Mouse (Mus musculus) heart, embryonic 12.5 days (tissue): ENCODE data around the gene Bcl10. TPM values are rescaled to one million over a fixed set of nuclear protein-coding genes. Genes with fewer than 3 reads are reported as not detected.
A peak's percentile ranks its signal among the peaks of the same experiment; 100 is the strongest.
"Not testable (repeated sequence)": the region's sequence is repeated elsewhere in the genome, so short reads cannot be mapped to it uniquely, and the experiment has no call there.

ENCODE experiments used
- ATAC-seq: fragments of 200-750 bp; cut with Nextera tagmentation; 2 replicates; pipeline ENCODE4 v1.8.0; 2017; ENCODE audit warnings: moderate TSS enrichment, moderate library complexity; ENCODE audit not compliant: insufficient number of reproducible peaks, low FRiP score
- H3K27ac ChIP-seq: fragments of 300-500 bp; sonication (generic); 2 replicates; pipeline ENCODE4 v1.5.1; 2016; ENCODE audit warnings: mild to moderate bottlenecking, moderate library complexity; ENCODE audit not compliant: poor library complexity, severe bottlenecking
- H3K27me3 ChIP-seq: fragments of 300-500 bp; sonication (generic); replicated peaks from 2 replicates; pipeline ENCODE4 v1.6.1; 2016; ENCODE audit warnings: mild to moderate bottlenecking, moderate library complexity
- H3K36me3 ChIP-seq: fragments of 300-500 bp; sonication (generic); 2 replicates; pipeline ENCODE4 v1.6.1; 2016; ENCODE audit warnings: mild to moderate bottlenecking, moderate library complexity
- H3K4me1 ChIP-seq: fragments of 300-500 bp; sonication (generic); replicated peaks from 2 replicates; pipeline ENCODE4 v1.6.1; 2016; ENCODE audit warnings: mild to moderate bottlenecking
- H3K4me2 ChIP-seq: fragments of 300-500 bp; sonication (generic); 2 replicates; pipeline ENCODE4 v1.6.1; 2016; ENCODE audit warnings: mild to moderate bottlenecking, moderate library complexity
- H3K4me3 ChIP-seq: fragments of 300-500 bp; sonication (generic); 2 replicates; pipeline ENCODE4 v1.5.1; 2016; ENCODE audit warnings: mild to moderate bottlenecking
- H3K9ac ChIP-seq: fragments of 300-500 bp; sonication (generic); 2 replicates; pipeline ENCODE4 v1.6.1; 2016; ENCODE audit warnings: mild to moderate bottlenecking, moderate library complexity
- H3K9me3 ChIP-seq: fragments of 300-500 bp; sonication (generic); replicated peaks from 2 replicates; pipeline ENCODE4 v1.6.1; 2016; ENCODE audit warnings: mild to moderate bottlenecking, moderate library complexity
- WGBS: fragments of 180-500 bp; shearing (Covaris S2); methylation state at CpG from one replicate; pipeline ENCODE4 v1.1.7; 2016; 5-methylcytosine and 5-hydroxymethylcytosine counted together
- polyA plus RNA-seq: library from polyadenylated mRNA; unstranded; fragments of >200 nt; fragmentation: Nextera tagmentation; extraction: Ambion mirVana; gene quantifications from 2 replicates; pipeline ENCODE4 v1.2.1, GENCODE M21; 2016

Gene Bcl10
- polyA plus RNA-seq, 1 experiment from 2014 or later = 43.1 TPM

DNA sequence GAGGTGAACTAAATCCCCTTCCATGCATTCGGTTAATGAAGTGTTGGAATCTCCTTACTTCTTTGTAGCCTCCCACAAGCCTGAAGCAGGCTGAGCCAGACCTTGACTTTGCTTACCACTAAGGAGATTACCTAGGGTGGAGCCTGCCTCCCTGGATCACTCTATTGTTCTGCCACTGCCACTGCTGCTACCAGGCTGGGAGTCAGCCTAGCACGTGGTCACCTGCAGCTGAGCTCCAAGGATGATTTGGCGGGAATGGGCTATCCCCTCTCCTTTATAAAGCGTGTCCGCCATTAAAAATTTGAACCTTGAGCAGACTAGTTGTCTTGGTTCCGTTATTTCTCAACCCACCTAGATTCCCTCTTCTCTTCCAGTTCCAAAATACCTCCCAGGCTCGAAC lies 8.7 kb upstream of the Bcl10 start:
- H3K9me3 ChIP-seq, H3K27me3 ChIP-seq, H3K4me2 ChIP-seq, H3K36me3 ChIP-seq, H3K9ac ChIP-seq, H3K27ac ChIP-seq, ATAC-seq, H3K4me3 ChIP-seq, H3K4me1 ChIP-seq: not testable (repeated sequence)
- WGBS = 69% methylated on average over 7 of the region's 7 CpGs

DNA sequence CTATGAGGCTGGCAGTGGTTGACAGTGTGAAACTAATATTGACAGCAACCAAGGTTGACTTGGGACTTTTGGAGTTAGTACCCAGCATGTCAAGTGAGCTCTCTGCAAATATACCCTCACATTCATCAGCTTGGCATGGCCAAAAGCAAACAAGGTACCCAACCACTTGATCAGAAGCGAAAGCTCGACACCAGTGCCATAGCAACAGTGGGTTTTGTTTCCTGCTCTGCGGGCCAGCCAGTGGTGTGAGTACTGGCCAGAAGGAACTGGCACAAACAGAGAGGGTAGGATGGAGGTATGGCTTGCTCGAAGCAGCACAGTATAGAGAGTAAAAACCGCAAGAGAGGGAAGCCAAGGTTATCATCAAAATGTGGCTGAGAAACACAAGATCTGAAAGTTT lies 6.2 kb upstream of the Bcl10 start:
- no peaks in the 10 kb centered on the region for H3K36me3 ChIP-seq
- no peak overlapping the region for H3K9ac ChIP-seq
- H3K9me3 ChIP-seq = 0 out of 2 replicates have a peak, but pooled peaks cover 3% of the 10 kb centered on the region
- no peak overlapping the region for H3K4me3 ChIP-seq
- H3K4me1 ChIP-seq = peaks cover 5% of the 10 kb centered on the region
- H3K27ac ChIP-seq = no peak overlapping the region
- 85% methylated on average over 5 of the region's 5 CpGs for WGBS
- ATAC-seq = no peak
- H3K4me2 ChIP-seq = no peak overlapping the region
- H3K27me3 ChIP-seq = no peaks in the 10 kb centered on the region

DNA sequence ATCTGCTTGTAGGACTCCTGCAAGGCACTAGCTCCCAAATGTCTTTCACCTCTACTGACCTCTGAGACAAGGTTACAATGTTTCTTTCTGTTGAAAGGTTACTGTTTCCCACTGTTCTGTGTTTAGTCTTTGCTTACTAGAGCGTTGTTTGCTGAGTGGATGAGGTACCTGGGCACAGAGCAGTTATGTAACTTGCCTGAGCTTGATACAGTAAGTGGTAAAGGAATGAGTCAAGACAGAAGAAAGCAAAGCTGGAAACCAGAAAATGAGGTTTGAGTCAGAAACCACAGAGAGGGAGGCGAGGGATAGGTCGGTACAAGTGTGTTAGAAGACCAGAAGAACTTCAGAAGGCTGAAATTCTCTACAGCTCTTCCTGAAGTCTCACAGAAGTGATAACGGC lies 5.8 kb upstream of the Bcl10 start:
- H3K27ac ChIP-seq = no peak overlapping the region
- WGBS = 54% methylated on average over 4 of the region's 4 CpGs

DNA sequence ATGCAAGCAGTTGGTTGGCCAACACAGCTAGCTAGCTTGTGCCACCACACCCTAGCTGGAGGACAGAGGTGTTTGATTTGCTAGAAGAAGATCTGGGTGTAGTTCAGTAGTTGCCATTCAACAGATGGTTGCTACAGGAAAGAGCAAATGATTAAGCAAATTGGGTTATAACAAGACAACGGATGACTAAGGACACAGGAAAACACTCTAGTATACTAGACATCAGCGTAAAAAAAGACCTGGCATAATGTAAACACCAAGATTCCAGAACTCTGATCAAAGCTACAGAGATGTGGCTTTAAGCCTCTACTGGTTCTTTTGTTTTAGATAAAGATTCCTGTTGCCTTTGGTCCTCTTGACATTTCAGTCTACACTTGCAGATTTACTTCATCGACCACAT lies 367 bp downstream of the Bcl10 start:
- H3K27ac ChIP-seq = peak overlapping the region; percentile 37; the same call in 1 of the 2 replicates
- WGBS = 49% methylated on average over 3 of the region's 3 CpGs
- peaks cover 25% of the 10 kb centered on the region for H3K4me1 ChIP-seq
- H3K4me3 ChIP-seq = no peak overlapping the region
- ATAC-seq = no peak
- H3K9me3 ChIP-seq = 0 out of 2 replicates have a peak, but pooled peaks cover 3% of the 10 kb centered on the region
- H3K27me3 ChIP-seq = no peaks in the 10 kb centered on the region
- peaks cover 7% of the 10 kb centered on the region for H3K36me3 ChIP-seq
- H3K9ac ChIP-seq = no peak overlapping the region
- H3K4me2 ChIP-seq = no peak overlapping the region

More for the DNA sequence above, 5.8 kb upstream of the Bcl10 start:
- no peak overlapping the region for H3K4me3 ChIP-seq
- no peak overlapping the region for H3K4me2 ChIP-seq
- no peaks in the 10 kb centered on the region for H3K27me3 ChIP-seq
- no peak overlapping the region for H3K9ac ChIP-seq
- peaks cover 6% of the 10 kb centered on the region for H3K4me1 ChIP-seq
- H3K9me3 ChIP-seq = 0 out of 2 replicates have a peak, but pooled peaks cover 3% of the 10 kb centered on the region
- ATAC-seq = no peak
- no peaks in the 10 kb centered on the region for H3K36me3 ChIP-seq

DNA sequence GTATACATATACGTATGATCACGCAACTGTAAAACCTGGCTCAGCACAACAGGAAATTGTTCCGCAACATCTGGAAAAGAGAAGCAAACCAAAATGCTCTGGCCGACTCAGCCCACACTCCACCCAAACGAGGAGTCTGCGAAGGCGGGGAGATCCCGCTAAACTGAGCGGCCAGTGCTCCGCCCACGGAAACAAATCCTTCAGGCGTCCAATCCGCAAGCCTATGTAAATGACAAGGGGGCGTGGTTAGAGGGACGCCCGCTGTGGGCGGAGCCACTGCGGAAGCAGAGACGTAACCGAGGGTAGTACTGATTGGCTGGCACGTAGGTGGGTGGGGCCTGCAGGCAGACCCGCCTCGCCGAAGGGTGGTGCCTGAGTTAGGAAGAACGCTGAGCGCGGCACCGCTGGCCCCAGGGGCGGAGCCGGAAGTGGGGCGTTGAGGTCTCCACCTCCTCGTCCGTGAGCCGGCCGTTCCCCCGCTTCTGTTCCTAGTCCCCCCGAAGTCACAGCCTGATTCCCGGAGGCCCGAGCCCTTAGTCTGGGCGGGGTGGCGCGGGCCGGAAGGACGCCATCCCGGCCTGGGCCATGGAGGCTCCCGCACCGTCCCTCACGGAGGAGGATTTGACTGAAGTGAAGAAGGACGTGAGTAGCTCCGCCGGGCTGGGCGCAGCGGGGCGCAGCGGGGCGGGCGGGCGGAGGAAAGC lies 1.4 kb downstream of the Bcl10 start:
- Histone ChIP-seq H3K4me1 (peaks cover 25% of the 10 kb centered on the region), H3K9me3 (no peaks in the 10 kb centered on the region), H3K4me2 (peak overlapping the region; percentile 77), H3K27ac (peak overlapping the region; percentile 92), H3K9ac (peak overlapping the region; percentile 98), H3K4me3 (peak overlapping the region; percentile 99), H3K36me3 (peaks cover 9% of the 10 kb centered on the region), H3K27me3 (no peaks in the 10 kb centered on the region)
- WGBS = under 1% methylated on average over 58 of the region's 58 CpGs
- ATAC-seq = peak; percentile 100

DNA sequence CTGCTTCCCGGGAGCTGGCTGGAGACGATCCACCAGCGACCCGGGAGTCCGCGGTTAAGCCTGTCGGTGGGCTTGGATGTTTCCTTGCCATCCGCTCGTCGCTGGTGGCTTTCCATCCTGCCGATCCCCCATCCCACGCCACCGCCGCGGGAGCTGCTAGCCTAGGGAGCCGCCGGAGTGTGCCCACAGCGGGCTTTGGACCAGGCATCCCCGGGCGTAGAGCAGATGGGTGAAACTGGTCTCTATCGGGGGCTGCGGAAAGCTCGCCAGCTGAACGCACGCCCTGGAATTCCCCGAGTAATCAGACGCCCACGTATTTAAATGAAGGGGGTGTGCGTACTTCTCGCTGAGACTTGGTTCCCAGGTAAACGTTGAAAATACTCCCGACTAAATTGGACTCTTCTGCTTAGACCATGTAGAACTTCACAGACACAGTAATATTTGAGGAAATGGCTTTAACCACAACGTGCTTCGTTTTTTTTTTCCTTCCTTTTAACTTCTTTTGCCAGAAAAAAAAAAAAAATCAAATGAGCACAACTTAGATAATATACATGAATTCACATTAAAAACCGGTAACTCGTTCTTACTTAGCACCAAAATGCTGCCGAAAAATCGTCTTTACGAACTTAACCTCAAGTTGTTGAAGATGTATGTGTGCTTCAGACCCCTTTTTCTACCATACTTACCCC lies 2.2 kb downstream of the Bcl10 start:
- H3K4me1 ChIP-seq = peaks cover 25% of the 10 kb centered on the region
- peak overlapping the region; percentile 77 for H3K4me2 ChIP-seq
- 4% methylated on average over 39 of the region's 39 CpGs for WGBS
- no peak for ATAC-seq
- H3K36me3 ChIP-seq = peaks cover 12% of the 10 kb centered on the region
- peak overlapping the region; percentile 92 for H3K27ac ChIP-seq
- no peaks in the 10 kb centered on the region for H3K27me3 ChIP-seq
- H3K9ac ChIP-seq = peak overlapping the region; percentile 98
- H3K4me3 ChIP-seq = peak overlapping the region; percentile 99
- no peaks in the 10 kb centered on the region for H3K9me3 ChIP-seq

DNA sequence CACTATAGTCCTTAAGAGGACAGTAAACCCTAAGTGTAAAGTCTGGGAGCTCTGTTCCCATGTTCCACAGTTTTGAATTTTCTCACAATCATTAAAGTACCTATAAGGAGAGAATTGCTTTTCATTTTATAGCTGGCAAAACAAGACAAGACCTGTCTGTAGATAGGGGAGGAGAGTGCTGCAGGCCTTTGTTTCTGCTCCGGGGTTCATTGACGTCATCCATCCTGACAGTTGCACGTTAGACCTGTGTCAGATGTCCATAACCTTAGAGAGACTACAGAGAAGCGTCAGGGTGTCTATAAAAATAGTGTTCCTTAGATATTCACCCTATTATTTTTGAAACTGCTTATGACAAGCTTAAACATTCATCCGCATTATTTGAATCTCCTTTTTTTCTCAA lies 2.9 kb downstream of the Bcl10 start:
- peaks cover 15% of the 10 kb centered on the region for H3K36me3 ChIP-seq
- no peaks in the 10 kb centered on the region for H3K27me3 ChIP-seq
- H3K9me3 ChIP-seq = no peaks in the 10 kb centered on the region
- ATAC-seq = no peak
- WGBS = 63% methylated on average over 5 of the region's 5 CpGs
- peak overlapping the region; percentile 52 for H3K9ac ChIP-seq
- H3K4me2 ChIP-seq = peak overlapping the region; percentile 77
- H3K4me1 ChIP-seq = peaks cover 25% of the 10 kb centered on the region
- H3K27ac ChIP-seq = no peak overlapping the region
- H3K4me3 ChIP-seq = peak overlapping the region; percentile 99

DNA sequence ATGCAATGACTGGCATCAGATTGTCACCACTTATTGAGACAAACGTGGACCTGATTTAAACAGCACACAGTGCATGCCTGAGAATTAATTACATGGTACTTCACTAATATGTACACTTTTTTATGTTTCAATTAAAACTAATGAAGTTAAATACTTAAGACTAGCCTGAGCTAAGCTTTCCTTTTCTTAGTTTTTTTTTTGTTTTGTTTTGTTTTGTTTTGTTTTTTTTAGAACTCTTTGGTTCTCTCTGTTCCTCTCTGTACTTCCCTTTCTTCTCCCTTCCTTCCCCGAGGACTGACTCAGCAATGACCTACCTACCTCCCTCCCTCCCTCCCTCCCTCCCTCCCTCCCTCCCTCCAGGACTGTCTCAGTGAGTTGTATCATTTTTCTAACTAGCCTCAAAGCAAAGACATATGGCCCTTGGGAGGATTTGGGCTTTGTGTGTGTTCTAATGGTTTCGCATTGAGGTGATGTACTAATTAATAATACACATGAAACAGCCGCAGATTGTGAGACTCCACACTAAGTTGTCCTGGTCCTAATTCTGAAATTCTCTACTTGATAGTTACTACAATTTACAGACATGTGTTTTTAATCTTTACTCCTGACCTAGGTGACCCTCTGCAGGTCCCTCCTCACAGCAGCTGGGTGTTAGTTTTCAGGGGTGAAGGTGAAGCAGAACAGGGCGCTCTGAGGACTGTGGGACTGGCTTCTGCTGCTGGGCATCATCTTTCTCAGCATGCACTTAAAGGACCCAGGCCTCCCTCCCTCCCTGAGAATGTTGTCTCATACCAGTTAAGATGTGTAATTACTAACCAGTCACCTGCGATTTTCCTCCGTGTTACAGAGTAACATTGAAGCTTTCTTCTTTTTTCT lies 7.2 kb downstream of the Bcl10 start:
- H3K4me2 ChIP-seq = no peak overlapping the region
- H3K27ac ChIP-seq = no peak overlapping the region
- H3K9ac ChIP-seq = no peak overlapping the region
- ATAC-seq = no peak
- H3K9me3 ChIP-seq = no peaks in the 10 kb centered on the region
- H3K4me1 ChIP-seq = peaks cover 14% of the 10 kb centered on the region
- WGBS = 74% methylated on average over 7 of the region's 7 CpGs
- H3K36me3 ChIP-seq = peaks cover 50% of the 10 kb centered on the region
- H3K4me3 ChIP-seq = no peak overlapping the region
- no peaks in the 10 kb centered on the region for H3K27me3 ChIP-seq

DNA sequence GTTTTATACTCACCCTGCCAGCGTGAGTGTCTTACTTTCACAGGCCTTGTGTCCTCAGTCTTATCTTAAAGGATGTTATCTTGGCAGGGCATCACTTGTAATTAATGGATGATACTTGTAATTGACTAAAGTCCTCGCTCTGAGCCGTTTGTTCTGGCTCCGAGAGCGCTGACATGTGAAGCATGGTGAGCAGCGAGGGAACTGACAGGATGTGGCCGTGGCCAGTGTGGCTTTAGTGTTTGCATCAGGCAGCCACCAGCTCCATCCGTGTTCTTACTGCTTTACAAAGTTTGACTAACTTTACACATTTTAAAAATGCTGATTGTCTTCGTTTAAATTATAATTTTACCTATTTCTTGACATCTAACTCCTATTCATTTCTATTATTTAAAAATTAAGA lies 11.2 kb downstream of the Bcl10 start:
- no peak for ATAC-seq
- no peak overlapping the region for H3K4me2 ChIP-seq
- H3K4me3 ChIP-seq = no peak overlapping the region
- H3K9me3 ChIP-seq = no peaks in the 10 kb centered on the region
- H3K4me1 ChIP-seq = peaks cover 6% of the 10 kb centered on the region
- H3K36me3 ChIP-seq = peaks cover 41% of the 10 kb centered on the region
- no peak overlapping the region for H3K27ac ChIP-seq
- H3K27me3 ChIP-seq = no peaks in the 10 kb centered on the region
- WGBS = 70% methylated on average over 9 of the region's 9 CpGs
- no peak overlapping the region for H3K9ac ChIP-seq

DNA sequence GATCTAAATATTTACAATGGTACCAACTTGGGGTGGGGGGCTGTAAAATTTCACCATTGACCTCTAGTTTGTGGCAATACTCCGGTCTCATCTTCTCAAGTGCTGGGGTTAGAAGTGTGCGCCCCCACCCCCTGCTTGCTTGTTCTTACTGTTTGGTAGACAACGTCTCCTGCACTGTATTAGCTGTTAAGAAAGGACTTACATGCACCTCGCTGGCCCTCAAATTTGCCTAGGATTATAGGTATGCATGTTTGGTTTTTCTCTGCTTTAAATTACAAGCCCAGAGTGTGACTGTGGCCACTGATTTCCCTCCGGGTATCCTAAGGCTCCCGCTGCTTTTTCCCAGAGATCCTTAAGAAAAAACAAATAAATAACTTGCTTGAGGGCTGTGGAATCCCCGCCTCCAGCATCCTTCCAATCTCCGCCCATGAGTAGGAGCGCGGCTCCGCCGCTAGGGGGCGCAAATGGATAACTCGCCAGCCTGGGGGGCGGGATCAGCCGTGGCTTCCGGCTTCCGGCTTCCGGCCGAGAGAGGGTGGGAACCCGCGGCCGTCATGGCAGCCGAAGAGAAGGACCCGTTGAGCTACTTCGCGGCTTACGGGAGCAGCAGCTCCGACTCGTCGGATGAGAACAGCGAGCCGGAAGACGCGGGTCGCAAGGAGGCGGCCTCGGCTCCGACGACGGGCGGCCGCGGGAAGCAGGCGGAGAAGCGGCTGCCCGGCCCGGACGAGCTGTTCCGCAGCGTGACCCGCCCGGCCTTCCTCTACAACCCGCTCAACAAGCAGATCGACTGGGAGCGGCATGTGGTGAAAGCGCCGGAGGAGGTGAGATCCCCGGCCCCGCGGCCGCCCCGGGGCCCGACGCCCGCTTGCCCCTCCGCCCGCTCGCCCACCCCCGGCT lies 15.2 kb downstream of the Bcl10 start, which contains the start of gene 2410004B18Rik:
2410004B18Rik (plus strand) TSS at position 510 of the 900 bp plus-strand sequence.
- peak; percentile 92 for ATAC-seq
- peak within 1 kb of the TSS; percentile 90 for H3K4me2 ChIP-seq
- peak within 1 kb of the TSS; percentile 62 for H3K27ac ChIP-seq
- H3K36me3 ChIP-seq = peaks cover 33% of the 10 kb centered on the region
- H3K4me3 ChIP-seq = peak within 1 kb of the TSS; percentile 98
- 2% methylated on average over 64 of the region's 70 CpGs for WGBS
- no peaks in the 10 kb centered on the region for H3K27me3 ChIP-seq
- no peaks in the 10 kb centered on the region for H3K9me3 ChIP-seq
- H3K9ac ChIP-seq = peak within 1 kb of the TSS; percentile 96
- peaks cover 24% of the 10 kb centered on the region for H3K4me1 ChIP-seq
